Mouse (Mus musculus) monocyte, adult 5-6 weeks (primary cell): ENCODE measurements around the gene Adamts4. TPM values are rescaled to one million over a fixed set of nuclear protein-coding genes. Genes with fewer than 3 reads are reported as not detected.

Experiments used
- ATAC-seq: fragments of 153-309, 156-312 bp; replicated peaks from 2 replicates; pipeline ENCODE4 v1.8.0; 2017; ENCODE audit warnings: mild to moderate bottlenecking; ENCODE audit not compliant: low TSS enrichment, insufficient number of reproducible peaks, severe bottlenecking, poor library complexity, low FRiP score
- total RNA-seq: library from RNA; stranded (forward); fragments of 200-1000, 200-491, 200-594 nt; gene quantifications from 3 replicates; pipeline ENCODE4 v1.2.3, GENCODE M21; 2017

Gene Adamts4
- total RNA-seq, 1 experiment from 2014 or later = not detected

DNA sequence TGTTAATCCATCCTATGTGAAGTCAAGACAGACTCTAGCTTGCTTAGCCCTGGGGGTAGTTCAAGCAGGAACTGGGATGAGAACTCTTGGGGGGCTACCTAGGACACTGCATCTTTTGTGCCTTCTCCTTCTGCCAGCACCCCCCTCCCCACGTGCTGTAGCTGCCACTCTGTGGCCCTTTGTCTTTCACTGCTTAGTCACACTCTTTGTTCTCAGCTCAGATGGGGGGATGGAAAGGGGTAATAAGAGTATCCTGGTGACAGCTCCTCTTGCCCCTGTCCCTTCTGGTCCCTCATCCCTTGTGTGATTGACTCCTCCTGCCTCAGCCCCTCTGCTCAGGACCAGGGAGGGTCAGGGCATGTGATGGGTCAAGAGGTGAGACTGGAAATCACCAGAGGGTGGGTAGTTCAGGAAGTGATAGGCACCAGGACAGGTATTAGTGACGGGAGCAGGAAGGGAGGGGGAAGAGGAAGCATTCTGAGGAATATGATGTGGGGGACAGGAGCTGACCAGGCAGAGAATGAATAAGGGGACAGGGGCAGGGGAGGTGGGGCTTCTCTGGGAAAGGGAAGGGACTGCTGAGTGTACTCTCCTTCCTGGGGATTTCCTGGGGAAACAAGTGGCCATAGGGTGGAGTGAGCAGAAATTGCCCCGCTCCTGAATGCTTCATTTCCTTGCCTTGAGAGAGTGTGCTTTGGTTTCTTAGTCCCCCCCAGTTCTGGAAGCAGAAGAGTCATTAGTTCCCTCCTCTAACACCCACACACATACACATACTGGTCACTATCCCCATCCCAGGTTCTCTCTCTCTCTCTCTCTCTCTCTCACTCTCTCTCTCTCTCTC lies 1.6 kb upstream of the Adamts4 start:
- no peak for ATAC-seq

DNA sequence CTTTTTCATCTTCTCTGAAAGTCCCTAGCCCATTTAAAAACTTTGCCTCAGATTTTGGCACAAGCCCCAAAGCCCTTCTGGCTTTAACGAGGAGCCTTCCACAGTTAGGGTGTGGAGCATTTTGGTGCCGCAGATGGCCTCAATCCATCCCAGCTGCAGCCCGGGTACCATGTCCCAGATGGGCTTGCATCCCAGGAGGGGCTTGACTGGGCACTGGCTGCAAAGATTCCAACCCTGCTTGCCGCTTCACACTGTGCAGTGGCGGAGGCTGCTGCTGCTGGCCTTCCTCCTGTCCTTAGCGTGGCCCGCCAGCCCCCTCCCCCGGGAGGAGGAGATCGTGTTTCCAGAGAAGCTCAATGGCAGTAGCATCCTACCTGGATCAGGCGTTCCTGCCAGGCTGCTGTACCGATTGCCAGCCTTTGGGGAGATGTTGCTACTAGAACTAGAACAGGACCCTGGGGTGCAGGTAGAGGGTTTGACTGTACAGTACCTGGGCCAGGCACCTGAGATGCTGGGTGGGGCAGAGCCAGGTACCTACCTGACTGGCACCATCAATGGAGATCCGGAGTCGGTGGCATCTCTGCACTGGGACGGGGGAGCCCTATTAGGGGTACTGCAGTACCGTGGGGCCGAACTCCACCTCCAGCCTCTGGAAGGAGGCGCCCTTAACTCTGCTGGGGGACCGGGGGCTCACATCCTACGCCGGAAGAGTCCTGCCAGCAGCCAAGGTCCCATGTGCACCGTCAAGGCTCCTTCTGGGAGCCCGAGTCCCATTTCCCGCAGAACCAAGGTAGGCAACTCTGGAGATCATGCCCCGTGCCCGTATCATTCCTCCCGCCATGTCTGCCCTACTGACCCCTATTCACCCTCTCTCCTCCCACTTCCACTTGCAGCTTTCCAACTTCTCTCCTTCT lies 716 bp downstream of the Adamts4 start, which contains the start of gene Ndufs2:
Gene Ndufs2 (minus strand): TSS at position 709 of the 914 bp plus-strand sequence.
- no peak for ATAC-seq

DNA sequence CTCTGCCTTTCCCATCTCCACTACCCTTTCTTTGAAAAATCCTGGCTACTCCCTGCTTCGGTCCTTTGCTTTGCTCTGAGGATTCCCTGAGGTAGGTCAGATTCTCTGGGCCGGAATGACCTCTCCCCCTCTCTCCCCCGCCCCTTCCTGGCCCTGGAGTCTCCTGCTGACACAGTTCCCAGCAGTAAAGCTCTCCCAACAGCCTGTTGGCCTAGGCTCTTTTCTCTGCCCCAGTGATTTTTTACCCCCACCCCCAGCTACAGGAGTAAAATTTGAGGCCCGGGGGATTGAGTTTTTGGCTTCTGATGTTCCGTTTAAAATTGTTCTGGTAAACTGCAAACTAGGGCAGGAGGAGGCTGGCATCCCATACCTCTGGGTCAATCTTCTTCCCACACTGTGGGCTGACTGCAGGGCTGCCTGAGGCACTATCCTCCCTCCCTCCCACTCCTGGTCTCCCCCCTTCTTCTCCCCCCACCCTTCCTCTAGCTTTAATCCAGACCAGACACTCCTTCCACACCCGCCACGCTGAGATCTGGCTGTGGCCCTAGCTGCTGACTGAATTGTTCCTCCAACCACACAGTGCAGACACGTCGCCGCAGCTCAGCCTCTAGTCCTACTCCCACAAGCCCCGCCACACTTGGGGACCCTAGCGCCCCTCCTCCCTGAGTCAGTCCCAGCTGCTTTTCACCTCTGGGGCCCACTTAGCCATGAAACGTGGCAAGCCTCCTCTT lies 1.5 kb downstream of the Adamts4 start:
- no peak for ATAC-seq

DNA sequence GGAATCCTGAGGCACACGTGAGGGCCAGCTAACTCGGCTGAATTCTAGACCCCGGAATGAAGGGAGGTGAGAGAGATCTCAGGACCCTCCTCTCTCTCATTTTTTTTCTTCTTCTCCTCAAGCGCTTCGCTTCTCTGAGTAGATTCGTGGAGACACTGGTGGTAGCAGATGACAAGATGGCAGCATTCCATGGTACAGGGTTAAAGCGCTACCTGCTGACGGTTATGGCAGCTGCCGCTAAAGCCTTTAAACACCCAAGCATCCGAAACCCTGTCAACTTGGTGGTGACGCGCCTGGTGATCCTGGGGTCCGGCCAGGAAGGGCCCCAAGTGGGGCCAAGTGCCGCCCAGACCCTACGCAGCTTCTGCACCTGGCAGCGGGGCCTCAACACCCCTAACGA lies 2.2 kb downstream of the Adamts4 start:
- ATAC-seq = no peak

DNA sequence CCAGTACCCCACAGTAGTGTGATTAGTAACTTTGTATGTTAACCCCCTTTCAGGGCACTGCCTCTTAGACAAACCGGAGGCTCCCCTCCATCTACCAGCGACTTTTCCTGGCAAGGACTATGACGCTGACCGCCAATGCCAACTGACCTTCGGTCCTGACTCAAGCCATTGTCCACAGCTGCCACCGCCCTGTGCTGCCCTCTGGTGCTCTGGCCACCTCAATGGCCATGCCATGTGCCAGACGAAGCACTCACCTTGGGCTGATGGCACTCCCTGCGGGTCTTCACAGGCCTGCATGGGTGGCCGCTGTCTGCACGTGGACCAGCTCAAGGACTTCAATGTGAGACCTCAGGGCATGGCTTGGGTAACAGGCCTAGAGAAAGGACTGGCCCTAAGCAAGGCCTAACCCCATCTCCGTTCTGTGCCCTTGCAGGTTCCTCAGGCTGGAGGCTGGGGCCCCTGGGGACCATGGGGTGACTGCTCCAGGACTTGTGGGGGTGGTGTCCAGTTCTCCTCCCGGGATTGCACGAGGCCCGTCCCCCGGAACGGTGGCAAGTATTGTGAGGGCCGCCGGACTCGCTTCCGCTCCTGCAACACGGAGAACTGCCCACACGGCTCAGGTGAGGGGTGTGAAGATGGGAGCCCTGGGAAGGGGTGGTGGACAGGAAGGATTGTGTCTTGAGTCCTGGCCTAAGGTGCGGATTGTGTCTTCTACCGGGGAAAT lies 6.0 kb downstream of the Adamts4 start:
- no peak for ATAC-seq

DNA sequence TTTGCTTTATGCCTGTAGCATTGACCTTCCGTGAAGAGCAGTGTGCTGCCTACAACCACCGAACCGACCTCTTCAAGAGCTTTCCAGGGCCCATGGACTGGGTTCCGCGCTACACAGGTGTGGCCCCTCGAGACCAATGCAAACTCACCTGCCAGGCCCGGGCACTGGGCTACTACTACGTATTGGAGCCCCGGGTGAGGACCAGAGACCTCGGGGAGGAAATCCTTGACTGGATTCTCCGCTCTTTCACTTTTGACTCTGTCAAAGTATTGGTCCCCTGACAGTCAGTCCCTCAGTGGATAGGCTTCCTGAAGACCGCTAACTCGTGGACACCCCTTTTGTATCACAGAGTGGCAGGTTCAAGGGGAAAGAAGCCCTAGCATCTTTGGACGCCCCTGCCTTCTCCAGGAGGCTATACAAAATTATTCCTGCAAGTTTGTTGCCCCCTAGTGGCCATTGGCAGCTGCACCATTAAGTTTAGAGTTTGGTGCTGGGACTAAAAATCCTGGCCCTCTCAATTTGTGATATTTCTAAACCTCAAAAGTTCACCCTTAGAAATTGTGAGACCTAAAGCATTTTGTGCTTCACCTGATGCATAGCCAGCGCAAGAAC lies 6.8 kb downstream of the Adamts4 start:
- peak; percentile 44; the same call in 1 of the 2 replicates for ATAC-seq

DNA sequence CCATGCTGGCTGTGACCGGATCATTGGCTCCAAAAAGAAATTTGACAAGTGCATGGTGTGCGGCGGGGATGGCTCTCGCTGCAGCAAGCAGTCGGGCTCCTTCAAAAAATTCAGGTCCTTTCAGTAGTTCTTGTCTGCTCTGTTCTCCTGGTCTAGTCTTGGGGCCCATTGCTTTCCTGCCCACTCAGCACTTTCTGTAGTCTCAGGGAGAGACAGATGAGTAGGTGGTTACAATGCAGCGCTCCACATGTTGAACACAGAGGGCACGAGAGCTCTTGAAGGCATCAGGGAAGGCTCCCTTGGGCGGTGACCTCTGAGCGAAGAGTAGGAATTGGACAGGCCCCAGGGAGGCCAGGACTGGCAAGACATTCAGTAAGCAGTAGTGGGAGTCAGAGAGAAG lies 7.6 kb downstream of the Adamts4 start:
- no peak for ATAC-seq

DNA sequence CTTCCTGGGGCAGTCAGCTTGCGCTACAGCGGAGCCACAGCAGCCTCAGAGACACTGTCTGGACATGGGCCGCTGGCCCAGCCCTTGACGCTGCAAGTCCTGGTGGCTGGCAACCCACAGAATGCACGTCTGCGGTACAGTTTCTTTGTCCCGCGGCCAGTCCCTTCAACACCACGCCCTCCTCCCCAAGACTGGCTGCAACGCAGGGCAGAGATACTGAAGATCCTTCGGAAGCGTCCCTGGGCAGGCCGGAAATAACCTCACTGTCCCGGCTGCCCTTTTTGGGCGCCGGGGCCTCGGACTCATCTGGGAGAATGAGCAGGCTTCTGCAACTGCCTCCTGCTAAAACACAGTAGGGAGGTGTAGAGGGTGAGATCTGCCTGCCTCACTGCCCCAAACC lies 8.7 kb downstream of the Adamts4 start:
- ATAC-seq = no peak

DNA sequence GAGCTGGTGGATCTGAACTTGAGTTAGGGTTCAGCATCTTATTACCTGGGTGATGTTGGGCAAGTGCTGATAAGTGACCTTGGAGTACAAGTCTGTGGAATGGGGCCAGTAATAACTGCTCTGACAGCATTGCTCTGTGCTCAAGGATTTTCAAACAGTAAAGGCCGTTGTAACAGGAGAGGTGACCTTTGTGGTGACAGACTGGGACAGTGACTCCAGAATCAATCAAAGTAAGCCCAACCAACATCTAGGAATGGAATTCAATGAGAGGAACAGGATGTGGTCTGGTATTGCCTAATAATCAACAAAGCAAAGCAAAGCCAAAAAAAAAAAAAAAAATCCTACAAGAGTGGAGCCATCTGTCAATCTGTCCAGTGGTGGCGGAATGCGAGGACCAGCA lies 10.1 kb downstream of the Adamts4 start:
- ATAC-seq = no peak

DNA sequence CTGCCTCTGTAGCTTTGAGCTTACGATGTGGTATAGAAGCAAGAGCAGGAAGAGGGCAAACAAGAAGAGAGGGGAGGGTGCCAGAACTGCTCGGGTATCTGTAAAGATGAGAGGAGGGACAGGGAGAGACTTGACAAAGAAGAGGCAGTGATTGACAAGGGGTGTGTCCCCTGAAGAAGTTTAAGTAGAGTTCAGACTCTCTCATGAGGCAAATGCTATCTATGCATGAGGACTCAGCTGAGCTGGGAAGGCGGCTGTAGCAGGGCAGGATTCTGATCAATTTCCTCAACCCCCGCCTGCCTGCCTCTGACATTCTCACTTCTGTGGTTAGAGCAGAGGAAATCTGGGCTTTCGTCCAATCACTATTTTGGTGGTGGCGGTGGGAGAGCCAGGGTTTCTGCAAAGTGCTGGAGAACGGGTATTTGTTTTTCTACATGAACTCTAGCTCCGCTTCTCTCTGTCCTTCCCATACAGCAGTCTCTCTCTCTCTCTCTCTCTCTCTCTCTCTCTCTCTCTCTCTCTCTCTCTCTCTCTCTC lies 12.4 kb downstream of the Adamts4 start:
- peak; percentile 23; the same call in 1 of the 2 replicates for ATAC-seq

DNA sequence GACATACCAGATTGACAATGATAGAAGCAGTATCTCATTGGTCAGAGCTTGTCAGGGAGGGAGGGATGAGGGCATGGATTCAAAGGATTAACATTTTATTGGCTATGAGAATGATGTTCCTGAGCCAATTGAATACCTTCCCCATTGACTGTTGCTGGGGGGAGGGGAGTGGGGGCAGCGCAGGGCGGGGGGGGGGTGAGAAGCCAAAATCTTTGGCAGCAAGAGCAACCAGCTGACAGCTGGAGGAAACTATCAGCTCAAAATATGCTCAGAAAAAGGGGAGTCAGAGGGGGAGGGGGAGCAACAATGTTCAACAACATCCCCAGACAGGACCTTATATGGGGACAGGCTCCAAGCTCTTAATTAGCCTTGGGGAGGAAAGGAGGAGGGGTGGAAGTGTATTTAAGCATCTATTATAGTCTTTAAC lies 13.0 kb downstream of the Adamts4 start:
- no peak for ATAC-seq

DNA sequence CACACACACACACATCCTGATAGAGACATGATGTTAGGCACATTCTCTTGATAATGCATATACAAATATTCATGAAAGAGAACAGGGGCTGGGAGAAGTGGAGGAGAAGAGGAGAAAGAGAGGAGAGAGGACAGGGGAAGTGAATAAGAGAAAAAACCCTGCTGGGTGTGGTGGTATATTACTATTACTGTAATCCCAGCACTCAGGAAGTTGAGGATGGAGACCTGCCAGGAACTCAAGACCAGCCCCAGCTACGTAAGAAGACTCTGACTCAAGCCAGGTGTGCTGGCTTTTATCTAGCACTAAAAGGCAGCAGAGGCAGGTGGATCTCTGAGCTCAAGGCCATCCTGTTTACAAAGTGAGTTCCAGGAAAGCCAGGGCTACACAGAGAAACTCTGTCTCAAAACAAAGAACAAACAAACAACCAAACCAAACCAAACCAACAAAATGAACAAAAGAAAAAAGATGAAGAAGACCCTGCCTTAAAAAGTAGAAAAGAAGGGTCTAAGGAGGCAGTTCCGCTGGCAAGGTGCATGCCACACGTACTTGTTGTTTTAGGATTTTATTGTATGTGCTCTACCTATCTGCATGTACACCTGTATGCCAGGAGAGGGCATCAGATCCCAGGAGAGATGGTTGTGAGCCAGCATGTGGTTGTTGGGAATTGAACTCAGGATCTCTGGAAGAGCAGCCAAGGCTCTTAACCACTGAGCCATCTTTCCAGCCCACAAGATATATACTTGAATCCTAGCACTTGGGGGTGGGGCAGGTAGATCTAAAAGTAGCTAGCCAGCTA lies 13.6 kb downstream of the Adamts4 start:
- ATAC-seq = no peak

DNA sequence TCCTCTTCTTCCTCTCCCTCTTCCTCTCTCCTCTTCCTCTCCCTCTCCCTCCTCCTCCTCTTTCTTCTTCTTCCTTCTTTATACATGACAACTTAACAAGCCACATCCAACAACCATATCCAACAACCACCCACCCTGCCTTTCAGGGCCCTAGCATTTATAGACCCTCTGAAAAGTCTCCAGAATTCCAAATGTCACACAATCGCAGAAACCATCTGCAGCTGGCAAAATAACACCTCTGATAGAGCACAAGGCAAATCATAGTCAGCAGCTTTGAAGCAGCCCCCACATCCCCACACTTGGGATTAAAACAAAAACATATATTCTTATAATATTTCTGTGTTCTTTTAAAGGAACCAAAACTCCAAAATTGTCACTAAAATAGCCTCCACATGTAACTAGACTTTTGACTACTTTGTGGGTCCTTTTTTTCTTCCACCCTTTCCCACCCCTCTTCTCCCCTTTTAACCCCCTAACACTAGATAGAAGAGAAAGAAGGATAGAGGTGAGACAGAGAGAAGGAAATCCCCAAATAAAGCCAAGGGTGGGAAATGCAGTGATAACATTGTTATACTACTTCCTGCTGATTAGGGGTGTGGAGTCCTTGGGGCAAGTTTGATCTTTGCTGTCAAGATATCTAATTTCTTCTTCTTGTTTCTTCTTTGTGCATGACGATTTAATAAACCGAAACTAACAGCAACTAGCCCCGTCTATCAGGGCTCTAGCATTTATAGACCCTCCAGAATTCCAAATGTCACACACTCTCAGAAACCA lies 15.9 kb downstream of the Adamts4 start:
- no peak for ATAC-seq

DNA sequence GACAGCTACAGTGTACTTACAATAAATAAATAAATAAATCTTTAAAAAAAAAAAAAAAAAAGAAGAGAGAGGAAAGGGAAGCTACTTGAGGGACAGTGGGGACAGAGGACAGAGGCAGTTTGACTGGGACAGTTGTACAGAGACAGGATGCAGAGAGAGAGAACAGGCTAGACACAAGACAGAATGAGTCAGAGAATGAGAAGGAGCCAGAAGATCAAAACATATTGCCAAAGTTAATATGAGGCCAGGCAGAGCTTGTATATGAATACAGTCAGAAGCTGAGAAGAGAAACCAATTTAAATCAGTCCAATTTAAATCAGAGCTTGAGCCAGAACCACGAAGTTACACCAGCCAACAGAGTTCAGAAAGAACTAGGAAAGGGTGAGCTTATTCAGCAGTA lies 18.1 kb downstream of the Adamts4 start:
- ATAC-seq = no peak

DNA sequence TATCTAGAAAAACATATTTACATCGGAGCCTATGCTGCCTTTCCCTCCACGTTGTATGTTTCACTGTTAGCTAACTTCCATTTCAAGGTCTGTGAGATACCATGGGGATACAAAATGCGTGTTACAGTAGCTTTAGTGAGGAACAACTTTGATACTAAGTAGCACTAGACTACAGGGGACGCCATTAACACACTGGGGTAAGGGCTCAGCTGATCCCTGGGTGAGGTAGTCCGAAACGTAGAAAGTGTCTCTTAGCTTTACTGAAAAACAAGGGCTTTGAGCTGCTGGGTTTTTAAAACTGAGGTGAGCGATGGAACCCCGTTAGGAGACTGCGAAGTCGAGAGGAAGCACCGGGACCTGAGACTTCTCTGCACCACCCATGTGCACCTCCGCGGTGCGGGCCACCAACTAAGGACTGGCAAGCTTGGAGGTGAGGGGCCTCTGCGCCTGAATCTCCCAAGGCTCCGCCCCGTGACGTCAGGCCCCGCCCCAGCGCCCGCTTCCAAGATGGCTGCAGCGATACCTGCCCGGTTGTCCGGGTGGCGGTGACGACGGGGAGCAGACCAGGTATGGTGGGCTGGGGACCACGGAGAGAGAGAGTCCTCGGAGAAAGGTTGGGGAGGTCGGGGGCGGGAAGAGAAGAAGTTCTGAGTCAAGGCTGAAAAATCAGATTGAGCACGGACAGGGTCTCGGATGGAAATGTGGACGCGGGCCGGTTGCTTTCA lies 19.8 kb downstream of the Adamts4 start, which contains the start of gene B4galt3:
Gene B4galt3 (plus strand): TSS at position 481 of the 725 bp plus-strand sequence.
- ATAC-seq = peak; percentile 89

DNA sequence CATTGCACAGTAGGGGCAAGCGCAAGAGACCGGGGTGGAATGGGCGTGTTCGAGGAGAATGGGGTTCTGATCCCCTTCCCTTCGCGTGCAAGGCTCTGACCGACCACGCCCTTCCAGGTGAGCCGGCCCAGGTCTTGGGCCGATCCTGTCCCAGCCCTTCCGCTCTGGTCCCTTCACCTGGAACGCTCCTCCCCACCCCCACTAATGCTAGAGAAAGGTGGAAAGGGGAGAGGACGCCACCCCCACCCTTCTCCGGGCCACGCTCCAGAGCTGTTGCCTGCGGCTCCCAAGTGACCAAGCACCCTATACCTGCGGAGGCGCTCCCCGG lies 20.3 kb downstream of the Adamts4 start:
- 0 out of 2 replicates have a peak, but pooled peaks have one; percentile 0 for ATAC-seq
